Mouse (Mus musculus) kidney, postnatal 14 days (tissue): ENCODE measurements at regions not wholly inside any gene's neighbourhood (a gene's known extent, or its start where the extent isn't known, plus 50 kb on each side); places are given as distances from the start of the nearest gene placed in this dataset.
"Not testable (repeated sequence)": the region's sequence is repeated elsewhere in the genome, so short reads cannot be mapped to it uniquely, and the experiment has no call there.

Source experiments
- DNase-seq: peaks from one replicate; pipeline ENCODE4 v3.0.0; 2022; ENCODE audit warnings: mixed read lengths

DNA sequence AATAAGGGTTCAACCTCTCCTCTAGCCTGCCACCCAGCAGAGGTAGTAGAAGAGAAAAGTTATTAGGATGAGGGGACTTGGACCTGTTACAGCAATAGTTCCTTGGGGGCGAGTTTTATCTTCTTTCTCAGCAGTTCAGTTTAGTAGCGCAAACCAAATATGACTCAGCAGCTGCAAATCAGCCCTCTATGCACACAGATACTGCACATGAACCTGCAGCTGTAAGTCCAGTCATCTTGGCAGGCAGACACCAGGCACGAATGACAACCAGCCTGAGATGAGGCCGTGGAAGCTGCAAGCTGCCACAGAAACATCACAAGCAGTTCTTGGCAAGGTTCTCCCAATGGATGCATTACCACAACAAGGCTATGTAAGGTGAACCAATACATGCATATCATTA is 327.0 kb upstream of the Akr1e1 start:
- no peak for DNase-seq

DNA sequence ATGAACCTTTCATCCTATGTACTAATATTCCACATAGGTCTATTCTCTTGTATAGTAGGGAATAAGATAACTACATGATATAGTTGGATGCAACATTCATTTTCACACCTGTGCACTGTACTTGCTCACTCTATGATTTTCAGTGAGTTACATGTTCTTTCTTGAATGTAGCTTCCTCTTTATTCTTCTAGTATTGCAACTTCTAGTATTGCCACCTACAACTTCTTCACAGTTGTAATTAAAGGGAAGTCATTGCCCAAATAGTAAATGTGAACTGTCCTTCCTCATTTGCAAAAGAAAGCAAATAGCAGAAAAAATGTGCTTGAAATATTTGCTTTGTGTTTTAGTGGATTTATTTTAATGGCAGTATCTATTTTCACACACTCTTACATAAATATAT is 330.9 kb upstream of the Akr1e1 start:
- DNase-seq, result no peak

DNA sequence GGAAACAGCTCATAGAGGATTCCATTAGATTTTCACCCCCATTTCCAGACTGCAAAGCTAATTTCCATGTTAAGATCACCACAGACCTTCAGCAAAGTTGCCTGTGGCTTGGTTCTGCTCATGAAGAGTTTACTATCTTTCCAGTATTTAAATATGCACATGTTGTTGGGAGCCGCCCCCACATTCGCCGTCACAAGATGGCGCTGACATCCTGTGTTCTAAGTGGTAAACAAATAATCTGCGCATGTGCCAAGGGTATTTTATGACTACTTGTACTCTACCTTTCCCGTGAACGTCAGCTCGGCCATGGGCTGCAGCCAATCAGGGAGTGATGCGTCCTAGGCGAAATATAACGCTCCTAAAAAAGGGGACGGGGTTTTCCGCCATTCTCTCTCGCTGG is 333.5 kb upstream of the Akr1e1 start:
- peak; percentile 41 for DNase-seq

DNA sequence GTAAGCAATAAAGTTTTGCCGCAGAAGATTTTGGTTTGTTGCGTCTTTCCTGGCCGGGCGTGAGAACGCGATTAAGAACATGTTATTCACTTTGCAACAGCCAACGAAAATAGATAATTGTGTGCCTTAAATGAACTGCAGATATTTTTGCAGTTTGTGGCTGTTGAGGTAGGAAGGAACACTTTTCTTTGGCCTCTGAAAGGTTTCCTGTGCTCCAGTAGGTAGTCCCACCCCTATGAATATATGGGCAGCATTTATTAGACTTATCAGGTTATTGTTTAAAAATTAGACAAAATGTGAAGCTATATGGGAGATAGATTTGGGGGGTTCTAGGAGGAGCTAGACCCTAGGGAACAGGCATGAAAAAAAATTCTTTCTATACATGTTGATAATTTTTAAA is 334.1 kb upstream of the Akr1e1 start:
- no peak for DNase-seq

DNA sequence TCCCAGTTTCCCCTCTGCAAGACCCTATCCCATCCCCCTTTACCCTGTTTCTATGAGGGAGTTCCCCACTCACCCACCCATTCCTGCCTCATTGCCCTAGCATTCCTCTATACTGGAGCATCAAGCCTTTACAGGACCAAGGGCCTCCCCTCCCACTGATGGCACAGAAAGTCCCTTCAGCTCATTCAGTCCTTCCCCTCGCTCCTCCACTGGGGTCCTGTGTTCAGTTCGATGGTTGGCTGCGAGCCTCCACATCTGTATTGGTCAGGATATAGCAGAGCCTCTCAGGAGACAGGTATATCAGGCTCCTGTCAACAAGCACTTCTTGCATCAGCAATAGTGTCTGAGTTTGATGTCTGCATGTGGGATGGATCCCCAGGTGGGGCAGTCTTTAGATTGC is 346.4 kb upstream of the Akr1e1 start:
- DNase-seq, result no peak

DNA sequence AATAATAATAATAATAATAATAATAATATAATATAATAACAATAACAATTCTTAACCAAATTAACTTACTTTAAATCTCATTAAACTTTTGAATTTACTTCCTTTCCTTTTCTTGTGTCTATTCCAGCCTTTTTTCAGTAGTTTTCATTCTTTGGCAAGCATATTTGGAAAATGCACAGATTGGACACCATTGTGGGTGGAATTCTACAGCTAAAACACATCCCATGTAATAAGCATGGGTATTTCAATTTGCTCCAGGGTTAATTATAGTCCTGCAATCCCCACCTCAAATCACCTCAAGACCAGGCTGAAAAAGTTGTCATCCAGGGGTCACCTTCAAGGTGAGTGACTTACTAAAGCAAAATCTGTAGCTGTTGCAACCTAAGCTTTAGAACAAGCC is 355.9 kb upstream of the Akr1e1 start:
- DNase-seq, result no peak

DNA sequence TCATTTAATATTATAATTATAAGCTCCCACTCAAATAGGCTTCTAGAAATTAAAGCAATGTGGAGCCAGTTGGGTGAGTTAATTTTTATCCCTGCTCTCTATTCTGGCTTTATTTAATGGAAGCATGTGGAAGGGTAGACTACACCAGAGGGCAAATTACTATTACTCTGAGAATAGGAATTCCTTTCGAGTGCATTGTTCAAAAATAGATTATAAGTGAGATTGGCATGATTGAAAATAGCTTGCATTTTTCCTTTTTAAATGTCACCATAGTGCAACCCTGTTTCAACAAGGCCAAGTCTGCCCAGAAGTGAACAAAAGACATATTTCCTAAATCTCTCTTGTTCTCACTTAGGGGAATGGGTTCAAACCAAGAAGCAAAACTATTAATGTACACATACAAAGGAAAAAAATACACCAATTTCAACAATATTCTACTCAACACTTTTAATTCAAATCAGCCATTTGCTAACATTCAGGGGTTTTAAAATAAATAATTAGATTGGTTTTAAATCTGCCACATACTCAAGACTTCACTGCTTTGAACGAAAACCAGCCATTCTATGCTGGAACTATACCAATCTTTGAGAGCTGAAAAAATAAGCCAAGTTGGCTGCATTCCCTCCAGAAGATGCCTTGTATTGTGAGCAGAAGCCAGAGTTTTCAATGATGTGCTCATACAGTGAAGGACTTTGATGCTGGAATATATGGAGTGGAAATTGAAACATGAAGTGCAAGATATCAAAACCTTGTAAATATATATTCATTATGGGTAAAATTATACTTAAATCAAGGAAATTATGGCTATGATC is 361.3 kb upstream of the Akr1e1 start:
- DNase-seq, result no peak

DNA sequence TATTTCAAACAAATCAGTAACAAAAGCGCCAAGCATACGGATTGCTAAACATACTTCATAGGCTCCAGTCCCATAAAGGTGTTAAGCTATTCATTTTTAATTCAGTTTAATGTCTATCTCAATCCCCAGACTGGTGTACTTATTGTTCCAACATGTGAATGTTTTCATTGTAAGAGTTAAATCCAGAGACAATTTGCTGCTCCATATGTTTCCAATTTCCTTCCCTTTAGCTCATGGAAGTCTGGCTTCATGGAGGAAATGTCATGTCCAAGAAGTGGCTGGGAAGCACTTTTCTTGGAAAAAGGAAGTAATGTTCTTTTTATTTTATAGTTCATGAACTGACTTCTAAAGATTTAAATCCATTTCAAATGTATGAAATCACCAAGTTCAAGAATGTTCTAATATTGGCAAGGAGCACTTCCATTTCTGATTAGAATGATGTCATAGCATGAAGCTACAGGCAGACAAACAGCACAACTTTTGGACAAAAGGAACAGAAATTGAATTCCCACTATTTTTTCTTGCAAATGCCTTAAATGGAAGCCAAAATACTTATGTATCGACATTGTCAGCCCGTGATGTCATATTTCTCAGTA is 362.6 kb upstream of the Akr1e1 start:
- DNase-seq, result no peak

DNA sequence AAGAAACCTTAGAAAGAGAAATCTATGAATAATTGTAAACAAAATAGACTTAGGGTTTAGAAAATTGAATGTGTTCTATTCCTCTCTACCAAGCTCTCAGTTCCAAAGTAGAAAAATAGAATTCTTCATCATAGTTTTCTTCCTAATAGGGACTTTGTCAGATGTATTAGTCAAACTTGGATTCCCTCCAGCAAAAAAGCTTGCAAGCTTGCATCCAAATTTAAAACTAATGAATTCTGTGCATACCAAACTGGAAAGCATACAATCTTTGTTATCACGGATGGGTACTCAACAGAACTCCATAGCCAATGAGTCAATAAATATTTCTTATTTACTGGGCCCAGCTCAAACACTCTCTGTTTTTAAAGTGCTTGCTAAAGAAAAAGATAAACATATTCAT is 383.9 kb upstream of the Akr1e1 start:
- DNase-seq, result no peak

DNA sequence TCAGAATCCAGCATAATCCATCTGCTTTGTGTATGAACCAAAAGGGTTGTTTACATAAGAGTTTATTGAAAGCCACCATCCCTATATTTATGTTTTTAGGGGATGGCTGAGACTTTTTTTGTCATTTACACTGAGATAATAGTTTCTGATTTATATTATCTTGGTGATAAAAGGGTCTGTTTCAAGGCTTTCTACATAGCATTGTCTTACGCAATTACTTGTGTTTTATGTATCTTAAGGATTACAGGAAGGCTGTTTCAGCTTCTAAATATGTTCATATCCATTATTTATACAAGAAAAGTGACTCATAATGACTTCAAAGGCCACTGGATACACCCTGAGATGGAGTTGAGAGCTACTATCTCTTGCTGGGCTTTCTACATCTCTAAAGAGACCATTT is 399.3 kb upstream of the Akr1e1 start:
- no peak for DNase-seq

DNA sequence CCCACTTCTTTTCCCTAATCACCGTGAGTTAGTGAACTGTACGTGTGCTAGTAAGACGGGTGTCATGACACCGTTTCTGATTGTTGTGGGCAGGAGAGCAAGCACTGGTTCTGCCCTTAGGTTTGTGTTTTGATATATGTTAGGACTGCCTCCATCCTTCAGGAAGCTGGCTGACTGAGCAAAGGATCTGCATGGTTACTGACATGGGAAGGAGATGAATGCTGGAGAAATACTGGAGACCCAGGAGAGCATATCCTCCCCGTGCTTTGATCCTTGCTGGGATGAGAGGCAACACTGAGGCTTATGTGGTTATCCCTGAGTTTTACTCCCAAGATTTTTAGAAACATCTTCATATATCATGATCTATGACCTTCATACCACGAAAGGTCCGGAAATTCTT is 413.5 kb upstream of the Akr1e1 start:
- no peak for DNase-seq

DNA sequence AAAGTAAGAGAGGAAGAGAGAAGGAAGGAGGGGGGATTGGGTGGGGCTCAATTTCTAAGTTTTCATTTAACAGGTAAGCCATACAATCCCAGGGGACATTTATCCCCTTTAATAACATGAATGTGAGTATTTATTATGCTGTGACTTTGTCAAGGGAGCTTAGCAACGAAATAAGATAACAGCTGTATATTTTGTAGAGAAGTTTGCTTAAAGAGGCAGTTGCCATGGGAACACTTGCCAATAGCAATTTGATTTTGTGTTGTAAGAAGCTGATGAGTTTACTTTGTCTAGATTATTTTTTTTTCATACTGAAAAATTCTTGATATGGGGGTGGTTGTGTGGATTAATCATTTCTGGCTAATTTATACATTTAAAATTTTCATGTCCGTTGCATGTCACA is 450.9 kb upstream of the Akr1e1 start:
- no peak for DNase-seq

DNA sequence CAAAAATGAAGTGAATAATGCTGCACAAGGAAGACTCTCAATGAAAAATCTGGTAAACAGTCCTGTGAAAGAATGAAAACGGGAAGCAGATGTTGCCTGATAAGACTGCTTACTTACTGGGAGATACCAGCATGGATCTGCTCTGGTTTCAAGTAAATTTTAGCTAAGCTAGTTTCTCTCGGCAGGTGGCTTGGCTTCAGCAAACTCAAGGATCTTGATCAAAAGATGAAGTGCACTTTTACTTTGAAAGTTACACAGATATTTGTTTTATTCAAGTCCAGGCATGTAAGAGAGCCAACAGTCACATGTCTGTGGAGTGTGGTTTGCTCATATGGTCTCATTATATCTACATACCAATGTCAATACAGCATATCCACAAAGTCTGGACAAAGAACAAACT is 451.5 kb upstream of the Akr1e1 start:
- no peak for DNase-seq

DNA sequence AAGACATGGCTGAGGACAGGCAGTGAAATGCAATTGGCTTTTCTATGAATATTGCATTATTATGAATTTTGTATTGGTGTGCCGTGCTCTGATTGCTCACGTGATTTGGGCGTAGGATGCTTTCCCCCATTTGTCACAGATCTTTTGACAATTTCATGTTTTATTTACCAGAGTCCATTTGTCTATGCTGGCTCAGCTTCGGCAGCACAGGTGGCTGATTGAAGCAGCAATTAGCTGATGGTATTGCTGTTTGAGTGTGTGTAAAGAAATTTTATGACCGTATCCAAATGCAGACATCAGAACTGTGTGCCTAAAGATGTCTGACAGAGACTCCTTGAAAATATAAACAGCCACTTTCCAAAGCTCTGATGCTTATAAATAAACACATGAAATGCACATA is 498.5 kb upstream of the Akr1e1 start:
- DNase-seq, result no peak

DNA sequence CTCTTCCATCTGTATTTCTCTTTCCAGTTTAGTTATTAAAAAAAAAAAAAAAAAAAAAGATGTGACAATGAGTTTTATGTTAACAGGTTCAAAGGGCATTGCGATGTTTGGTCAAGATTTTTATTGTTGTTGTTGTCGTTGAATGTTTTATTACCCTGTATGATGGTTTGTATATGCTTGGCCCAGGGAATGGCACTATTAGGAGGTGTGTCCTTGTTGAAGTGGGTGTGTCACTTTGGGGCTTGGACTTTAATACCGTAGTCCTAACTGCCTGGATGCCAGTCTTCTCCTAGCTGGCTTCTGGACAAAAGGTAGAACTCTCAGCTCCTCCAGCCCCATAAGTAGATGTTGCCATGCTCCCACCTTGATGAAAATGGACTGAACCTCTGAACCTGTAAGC is 545.9 kb upstream of the Akr1e1 start:
- no peak for DNase-seq

DNA sequence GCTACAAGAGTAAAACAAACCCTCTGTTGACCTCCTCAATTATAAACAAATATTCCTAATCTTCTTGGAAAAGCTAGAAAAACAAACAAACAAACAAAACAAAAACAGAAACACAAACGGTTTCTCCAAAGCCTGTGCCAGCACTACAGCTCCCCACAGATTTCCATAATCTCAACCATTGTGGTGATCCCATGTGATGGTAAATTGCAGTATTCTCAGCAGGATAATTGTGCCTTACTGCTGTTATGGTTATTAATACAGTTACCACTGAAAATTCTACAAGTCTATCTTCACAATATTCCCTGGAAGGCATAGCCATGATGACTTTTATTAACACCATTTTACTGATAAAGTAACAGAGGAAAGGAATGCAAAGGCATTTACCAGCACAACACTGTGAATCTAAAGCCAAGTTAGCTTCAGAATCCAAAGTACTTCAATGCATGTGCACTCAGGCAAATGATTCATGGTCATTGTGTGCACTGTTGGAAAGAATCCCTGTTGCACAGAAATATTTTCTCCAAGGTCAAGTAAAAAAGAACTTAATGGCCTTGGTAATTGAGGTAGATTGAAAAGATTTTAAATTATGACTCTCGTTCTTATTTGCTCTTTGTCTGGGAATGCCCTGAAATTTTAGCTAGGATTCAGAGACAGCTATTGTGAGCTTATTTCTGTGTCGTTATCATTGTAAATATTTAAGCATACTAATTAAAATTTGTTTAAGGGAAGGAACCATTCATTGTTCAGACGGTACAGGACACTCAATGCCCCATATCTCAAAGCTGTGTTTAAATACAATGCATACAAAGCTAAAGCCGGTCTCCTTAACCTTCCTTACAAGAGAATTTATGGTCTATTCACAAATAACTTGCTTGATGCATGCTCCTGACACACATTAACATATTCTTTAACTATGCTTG is 551.1 kb upstream of the Akr1e1 start:
- DNase-seq, result no peak

DNA sequence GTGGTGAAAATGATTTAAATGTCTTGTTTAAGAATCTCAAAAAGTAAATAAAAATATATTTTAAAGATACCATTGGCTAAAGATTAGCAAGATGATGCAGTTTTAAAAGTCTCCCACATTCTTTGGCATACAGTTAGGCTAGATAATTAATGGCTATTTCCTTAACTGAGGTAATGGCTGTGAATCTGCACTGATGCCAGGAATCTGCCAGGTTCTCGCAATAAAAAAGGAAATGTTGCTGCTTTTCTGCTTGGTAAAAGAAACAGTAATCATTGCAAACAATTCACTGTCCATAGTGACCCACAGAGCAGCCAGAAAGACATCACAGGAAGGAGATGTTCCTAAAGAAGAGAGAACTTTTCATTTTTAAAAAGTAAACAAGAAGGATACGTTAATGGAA is 557.7 kb upstream of the Akr1e1 start:
- DNase-seq, result peak; percentile 61

DNA sequence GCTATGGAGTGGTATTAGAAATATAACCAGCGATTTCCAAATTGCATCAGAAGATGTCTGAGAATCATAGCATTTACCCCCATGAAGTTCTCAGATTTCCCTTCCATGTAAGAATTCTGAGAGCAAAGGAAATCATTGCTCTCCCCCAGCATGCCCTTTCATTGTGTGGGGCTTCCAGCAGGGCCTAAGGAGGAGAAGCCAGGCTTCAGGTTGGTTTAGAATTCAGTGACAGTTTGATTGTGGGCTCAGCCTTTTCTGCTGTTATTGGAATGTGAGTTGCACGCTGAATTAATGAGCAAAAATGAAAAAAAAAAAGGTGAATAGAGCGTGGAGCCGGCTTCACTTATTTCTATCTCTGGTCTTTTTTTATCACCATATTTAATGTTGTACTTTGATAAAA is 570.0 kb upstream of the Akr1e1 start:
- no peak for DNase-seq

DNA sequence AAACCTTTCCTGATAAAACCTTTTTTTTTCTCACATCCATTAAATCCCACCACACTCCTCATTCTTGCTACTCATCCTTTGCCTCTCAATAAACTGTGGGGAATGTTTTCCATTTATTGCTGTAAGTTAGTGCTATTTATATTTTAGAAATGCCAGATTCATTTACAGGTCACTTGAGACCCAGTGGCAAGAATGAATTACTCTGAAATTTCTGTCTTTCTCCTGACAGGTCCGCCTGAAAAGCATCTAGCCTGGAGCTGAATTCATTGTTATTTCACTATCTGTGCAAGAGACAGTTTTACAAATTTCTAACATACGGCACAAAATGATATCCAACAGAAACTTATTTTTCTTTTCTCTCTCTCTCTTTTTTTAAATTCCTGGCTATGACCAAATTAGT is 570.6 kb upstream of the Akr1e1 start:
- no peak for DNase-seq

DNA sequence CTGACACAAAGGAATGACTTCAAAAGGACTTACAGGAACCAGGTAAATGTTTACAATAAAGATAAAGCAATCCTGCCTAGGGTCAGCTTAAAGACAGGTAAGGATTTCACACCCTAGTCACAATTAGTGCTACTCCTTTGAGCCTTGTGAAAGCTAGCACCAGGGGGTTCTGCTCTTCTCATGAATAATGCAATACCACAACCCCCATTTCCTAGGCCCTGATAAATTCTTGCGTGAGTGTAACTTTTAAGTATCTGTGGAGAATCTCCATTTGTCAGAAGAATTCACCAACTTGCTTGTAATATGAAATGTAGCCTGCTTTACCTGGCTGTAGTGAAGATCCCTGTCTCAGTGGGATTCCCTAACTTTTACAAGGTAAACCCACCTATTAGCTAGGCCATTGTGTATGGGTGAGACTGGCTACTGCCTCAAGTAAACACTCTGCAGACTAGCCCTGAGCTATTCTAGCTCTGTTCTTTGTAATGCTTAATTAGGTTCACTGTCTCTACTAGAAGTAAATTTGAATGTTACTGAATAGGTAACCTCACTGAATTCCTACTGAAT is 576.3 kb upstream of the Akr1e1 start:
- not testable (repeated sequence) for DNase-seq

DNA sequence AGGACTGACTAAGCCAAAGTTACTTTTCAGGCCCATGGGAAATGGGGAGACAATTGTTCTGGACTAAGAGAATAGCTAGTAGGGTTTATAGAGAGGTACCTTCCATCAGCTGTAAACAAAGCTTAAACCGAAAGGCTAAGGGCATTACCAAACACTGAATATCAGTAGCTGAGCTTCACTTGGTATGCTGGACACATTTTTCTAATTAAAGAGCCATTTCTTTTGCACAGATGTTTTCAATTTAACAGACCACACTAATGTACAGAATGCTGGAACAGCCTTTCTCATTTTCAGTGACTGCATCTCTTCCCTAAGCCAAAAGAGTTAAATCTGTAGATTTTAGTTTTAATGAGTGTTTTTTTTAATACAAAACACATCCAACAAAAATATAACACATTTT is 593.8 kb upstream of the Akr1e1 start:
- DNase-seq, result no peak

DNA sequence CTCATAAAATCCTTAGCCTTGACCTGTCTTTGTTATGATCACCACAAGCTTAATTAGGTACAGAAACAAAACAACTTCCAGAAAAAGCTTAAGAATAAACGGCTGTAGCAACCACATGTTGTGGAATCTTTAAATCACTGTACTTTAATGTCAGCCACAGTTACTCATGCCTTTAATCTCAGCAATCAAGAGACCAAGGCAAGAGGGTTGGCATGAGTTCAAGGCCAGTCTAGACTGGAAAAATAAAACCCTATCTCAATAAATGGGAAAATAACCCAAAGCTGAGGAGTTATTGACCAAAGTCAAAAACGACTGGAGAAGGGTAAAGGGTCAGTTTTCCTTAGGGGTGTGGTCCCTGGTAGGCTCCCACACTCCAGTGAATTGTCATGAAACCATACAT is 595.2 kb upstream of the Akr1e1 start:
- DNase-seq, result peak; percentile 8

DNA sequence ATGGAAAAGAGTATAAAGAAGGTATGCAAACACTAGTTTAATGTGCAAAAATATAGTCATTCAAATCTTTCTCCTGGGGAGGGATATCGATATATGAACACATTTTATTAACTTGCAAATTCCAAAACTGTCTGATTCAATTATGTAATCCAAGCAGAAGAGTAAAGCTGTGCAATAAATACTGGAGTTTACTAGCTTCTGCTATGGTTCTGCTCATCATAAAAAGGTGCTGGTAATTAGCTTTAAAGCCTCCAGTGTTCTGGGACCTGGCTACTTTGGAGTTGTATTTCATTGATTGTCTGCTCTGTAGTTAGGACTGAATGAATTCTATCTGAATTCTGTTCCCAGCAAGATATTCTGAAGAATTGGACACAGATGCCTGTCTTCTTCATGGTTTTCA is 602.7 kb upstream of the Akr1e1 start:
- no peak for DNase-seq

DNA sequence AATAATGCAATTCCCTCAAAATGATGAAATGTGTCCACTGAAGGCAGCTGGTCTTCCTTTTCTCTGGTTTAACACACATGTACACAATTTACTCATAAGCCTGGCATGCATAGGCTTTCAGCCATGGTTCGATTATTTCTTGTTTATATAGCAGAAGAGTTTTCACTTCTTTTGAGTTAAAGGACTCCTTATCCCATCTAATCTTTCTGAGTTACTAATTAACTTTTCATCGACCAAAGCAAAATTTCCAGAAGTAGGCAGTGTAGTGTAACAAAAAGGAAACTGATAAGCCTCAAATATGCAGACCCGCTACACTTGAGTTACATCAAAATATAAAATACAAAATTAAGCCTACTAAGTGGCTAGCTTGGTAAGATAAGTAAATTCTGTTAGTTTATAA is 620.5 kb upstream of the Akr1e1 start:
- DNase-seq, result no peak
